Mouse (Mus musculus): Measurements from ENCODE around the gene Trpc3. TPM values are rescaled to one million over a fixed set of nuclear protein-coding genes. Genes with fewer than 3 reads are reported as not detected.

Gene Trpc3
- total RNA-seq (2014; rRNA removed) (21.5 and 29.9 TPM in 2 replicates), polyA plus RNA-seq (2015; fragmentation: Nextera tagmentation; extraction: Ambion mirVana) (9.0 and 9.9 TPM in 2 replicates)

DNA sequence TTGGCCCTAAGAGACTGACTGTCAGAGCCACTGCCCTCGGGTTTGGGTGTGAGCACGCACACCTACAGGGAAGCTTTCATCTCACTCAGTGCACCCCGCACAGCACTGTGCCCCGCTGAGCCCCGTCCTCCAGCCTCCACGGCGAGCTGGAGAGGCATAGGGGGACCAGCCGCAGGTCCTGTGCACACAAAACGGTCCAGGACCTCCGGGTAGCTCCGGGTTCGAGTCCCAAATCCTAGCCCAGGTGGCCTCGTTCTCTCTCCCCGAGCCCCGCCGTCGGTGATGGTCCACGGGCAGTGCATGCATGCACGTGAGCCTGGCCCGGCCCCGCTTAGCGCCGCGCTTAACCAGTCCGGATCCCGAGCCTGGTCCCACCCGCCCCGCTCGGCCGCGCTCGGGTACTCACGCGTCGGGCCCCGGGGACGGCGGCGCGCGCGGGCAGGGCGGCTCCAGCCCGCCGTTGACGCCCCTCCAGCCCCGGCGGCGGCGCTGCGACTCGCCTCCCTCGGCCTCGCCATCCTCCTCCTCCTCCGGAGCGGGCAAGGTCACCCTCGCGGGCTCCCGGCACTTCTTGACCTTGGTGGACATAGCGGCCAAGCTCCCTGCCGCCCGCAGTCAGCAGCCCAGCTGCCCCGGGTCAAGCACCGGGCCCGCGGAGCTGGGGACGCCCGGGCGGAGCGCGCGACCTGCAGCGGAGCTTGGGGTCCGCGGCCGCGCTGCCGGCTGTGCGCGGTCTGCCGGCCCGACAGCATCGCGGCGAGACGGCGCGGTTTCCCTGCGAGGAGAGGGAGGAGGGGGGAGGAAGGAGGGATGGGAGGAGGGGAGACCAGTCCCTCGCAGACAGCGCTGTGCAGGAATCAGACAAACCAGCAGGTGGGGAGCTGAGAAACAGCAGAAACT lies at the start of gene Trpc3:
Gene Trpc3, minus strand, starts transcription at position 776 of the 900 bp plus-strand sequence.
- Histone ChIP-seq H3K4me3 (ENCODE audit: low read depth, low read length) (peak within 1 kb of the TSS; percentile 81), H3K27ac (ENCODE audit: low read depth, low read length) (peak within 1 kb of the TSS; percentile 63), H3K36me3 (ENCODE audit: insufficient read depth, low read length) (no peaks in the 10 kb centered on the region), H3K9ac (replicated peaks; ENCODE audit: low read length, poor library complexity, severe bottlenecking) (peak within 1 kb of the TSS; percentile 85), H3K9me3 (ENCODE audit: low read length) (no peaks in the 10 kb centered on the region), H3K4me2 (ENCODE audit: low read depth, low read length, poor library complexity, severe bottlenecking) (peak within 1 kb of the TSS; percentile 67), H3K27me3 (ENCODE audit: insufficient read depth, low read length) (no peaks in the 10 kb centered on the region), H3K4me1 (ENCODE audit: insufficient read depth, low read length) (no peaks in the 10 kb centered on the region)
- WGBS, result under 1% methylated on average over 83 of the region's 91 CpGs
- TF ChIP-seq CTCF (IDR thresholded peaks at IDR 0.05), result peak; percentile 66
- peak; percentile 79 for DNase-seq (ENCODE audit: low spot score)
- peak; percentile 94 for ATAC-seq (ENCODE audit: low FRiP score)

DNA sequence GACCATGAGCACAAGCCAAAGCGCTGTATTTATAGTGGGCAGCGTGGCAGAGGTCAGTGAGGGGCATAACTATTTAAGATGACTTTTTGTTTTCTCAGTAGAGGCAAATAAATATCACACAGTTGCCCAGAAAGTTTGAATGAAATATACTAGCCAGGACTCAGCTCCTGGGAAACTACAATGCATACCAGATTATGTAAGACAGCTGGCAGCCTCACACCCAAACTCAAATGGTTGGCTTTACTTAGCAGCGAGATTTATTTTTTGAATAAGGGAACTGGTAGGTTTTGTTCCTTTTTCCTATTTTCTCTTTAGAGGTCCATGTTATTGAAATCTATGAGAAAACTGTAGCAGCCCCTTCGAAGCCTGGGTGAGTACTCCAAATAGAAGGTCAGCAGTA lies 48.1 kb upstream of the Trpc3 start:
- DNase-seq (ENCODE audit: low spot score) (no peak), ATAC-seq (ENCODE audit: low FRiP score) (no peak)
- no peak overlapping the region for H3K9ac ChIP-seq (replicated peaks; ENCODE audit: low read length, poor library complexity, severe bottlenecking)
- no peak overlapping the region for H3K4me3 ChIP-seq (ENCODE audit: low read depth, low read length)
- no peak overlapping the region for H3K4me2 ChIP-seq (ENCODE audit: low read depth, low read length, poor library complexity, severe bottlenecking)
- H3K36me3 ChIP-seq (ENCODE audit: insufficient read depth, low read length), result no peaks in the 10 kb centered on the region
- no peaks in the 10 kb centered on the region for H3K27me3 ChIP-seq (ENCODE audit: insufficient read depth, low read length)
- 79% methylated on average over 4 of the region's 4 CpGs for WGBS
- no peak for TF ChIP-seq CTCF (IDR thresholded peaks at IDR 0.05)
- H3K9me3 ChIP-seq (ENCODE audit: low read length), result no peaks in the 10 kb centered on the region
- H3K4me1 ChIP-seq (ENCODE audit: insufficient read depth, low read length), result no peaks in the 10 kb centered on the region
- no peak overlapping the region for H3K27ac ChIP-seq (ENCODE audit: low read depth, low read length)

DNA sequence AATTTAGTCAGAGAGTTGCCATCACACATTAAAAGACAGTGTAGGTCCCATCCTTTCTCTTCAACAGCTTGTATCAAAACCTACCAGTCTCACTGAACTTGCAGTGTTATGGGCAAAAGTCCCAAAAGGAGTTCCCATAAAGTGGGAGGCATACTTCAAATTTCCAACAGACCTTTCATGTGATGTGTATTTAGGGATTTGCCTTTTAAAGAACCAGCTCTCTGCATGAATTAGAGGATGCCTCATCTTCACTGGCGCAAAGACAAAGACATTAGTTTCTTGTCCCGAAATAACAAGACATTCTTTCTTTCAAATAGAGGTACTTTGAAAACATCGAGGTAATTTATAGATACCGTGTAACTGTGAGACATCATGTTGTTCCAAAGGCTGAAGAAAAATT lies 43.1 kb upstream of the Trpc3 start:
- DNase-seq (ENCODE audit: low spot score) (no peak), ATAC-seq (ENCODE audit: low FRiP score) (no peak)
- Histone ChIP-seq H3K9ac (replicated peaks; ENCODE audit: low read length, poor library complexity, severe bottlenecking) (no peak overlapping the region), H3K4me2 (ENCODE audit: low read depth, low read length, poor library complexity, severe bottlenecking) (no peak overlapping the region), H3K9me3 (ENCODE audit: low read length) (no peaks in the 10 kb centered on the region), H3K36me3 (ENCODE audit: insufficient read depth, low read length) (no peaks in the 10 kb centered on the region), H3K4me1 (ENCODE audit: insufficient read depth, low read length) (no peaks in the 10 kb centered on the region), H3K4me3 (ENCODE audit: low read depth, low read length) (no peak overlapping the region), H3K27me3 (ENCODE audit: insufficient read depth, low read length) (no peaks in the 10 kb centered on the region), H3K27ac (ENCODE audit: low read depth, low read length) (no peak overlapping the region)
- TF ChIP-seq CTCF (IDR thresholded peaks at IDR 0.05), result no peak
- 92% methylated on average over 4 of the region's 4 CpGs for WGBS

DNA sequence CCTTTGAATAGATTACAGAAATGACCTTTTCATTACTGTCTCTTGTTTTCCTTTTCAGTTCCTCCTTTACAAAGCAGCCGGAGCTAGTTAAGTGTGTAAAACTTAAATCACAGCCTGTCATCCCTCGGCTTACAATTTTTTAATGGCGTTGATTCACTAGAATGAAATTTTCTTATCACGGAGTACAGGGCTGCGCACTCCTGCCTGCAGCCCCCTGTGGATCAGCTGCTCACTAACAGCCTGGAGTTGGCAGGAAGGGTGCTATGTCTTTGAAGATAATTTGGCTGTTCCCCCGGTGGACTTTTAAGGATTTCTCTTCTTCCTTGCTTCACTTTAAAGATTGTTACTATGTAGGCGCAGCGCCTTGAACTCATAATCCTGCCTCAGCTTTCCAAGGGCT lies 36.6 kb upstream of the Trpc3 start:
- Histone ChIP-seq H3K36me3 (ENCODE audit: insufficient read depth, low read length) (no peaks in the 10 kb centered on the region), H3K4me1 (ENCODE audit: insufficient read depth, low read length) (no peaks in the 10 kb centered on the region), H3K9me3 (ENCODE audit: low read length) (no peaks in the 10 kb centered on the region), H3K4me2 (ENCODE audit: low read depth, low read length, poor library complexity, severe bottlenecking) (no peak overlapping the region), H3K27ac (ENCODE audit: low read depth, low read length) (no peak overlapping the region), H3K9ac (replicated peaks; ENCODE audit: low read length, poor library complexity, severe bottlenecking) (no peak overlapping the region), H3K4me3 (ENCODE audit: low read depth, low read length) (no peak overlapping the region), H3K27me3 (ENCODE audit: insufficient read depth, low read length) (no peaks in the 10 kb centered on the region)
- TF ChIP-seq CTCF (IDR thresholded peaks at IDR 0.05), result no peak
- ATAC-seq (ENCODE audit: low FRiP score), result no peak
- WGBS, result 51% methylated on average over 8 of the region's 8 CpGs
- DNase-seq (ENCODE audit: low spot score), result no peak

DNA sequence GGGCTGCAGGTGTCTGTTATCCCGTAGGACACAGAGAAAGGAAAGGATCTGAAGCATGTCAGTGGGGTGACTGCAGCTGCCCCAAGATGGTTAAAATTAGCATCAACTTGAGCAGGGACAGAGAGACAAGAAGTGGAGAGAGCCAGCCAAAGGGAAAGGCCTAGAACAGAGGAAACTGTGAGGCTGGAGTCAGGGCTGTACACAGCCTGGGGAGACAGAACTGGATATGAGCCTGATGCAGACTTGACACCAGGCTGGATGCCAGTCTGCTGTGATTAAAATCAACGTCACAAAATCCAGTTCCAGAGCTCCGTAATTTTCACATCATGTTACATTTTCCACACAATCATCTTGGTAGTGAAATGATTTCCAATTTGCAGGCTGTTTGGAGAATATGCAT lies 31.9 kb upstream of the Trpc3 start:
- DNase-seq (ENCODE audit: low spot score) (no peak), ATAC-seq (ENCODE audit: low FRiP score) (no peak)
- Histone ChIP-seq H3K36me3 (ENCODE audit: insufficient read depth, low read length) (no peaks in the 10 kb centered on the region), H3K4me2 (ENCODE audit: low read depth, low read length, poor library complexity, severe bottlenecking) (no peak overlapping the region), H3K4me1 (ENCODE audit: insufficient read depth, low read length) (no peaks in the 10 kb centered on the region), H3K27ac (ENCODE audit: low read depth, low read length) (no peak overlapping the region), H3K9me3 (ENCODE audit: low read length) (no peaks in the 10 kb centered on the region), H3K27me3 (ENCODE audit: insufficient read depth, low read length) (no peaks in the 10 kb centered on the region), H3K9ac (replicated peaks; ENCODE audit: low read length, poor library complexity, severe bottlenecking) (no peak overlapping the region), H3K4me3 (ENCODE audit: low read depth, low read length) (no peak overlapping the region)
- TF ChIP-seq CTCF (IDR thresholded peaks at IDR 0.05), result no peak
- 60% methylated on average over 3 of the region's 3 CpGs for WGBS

DNA sequence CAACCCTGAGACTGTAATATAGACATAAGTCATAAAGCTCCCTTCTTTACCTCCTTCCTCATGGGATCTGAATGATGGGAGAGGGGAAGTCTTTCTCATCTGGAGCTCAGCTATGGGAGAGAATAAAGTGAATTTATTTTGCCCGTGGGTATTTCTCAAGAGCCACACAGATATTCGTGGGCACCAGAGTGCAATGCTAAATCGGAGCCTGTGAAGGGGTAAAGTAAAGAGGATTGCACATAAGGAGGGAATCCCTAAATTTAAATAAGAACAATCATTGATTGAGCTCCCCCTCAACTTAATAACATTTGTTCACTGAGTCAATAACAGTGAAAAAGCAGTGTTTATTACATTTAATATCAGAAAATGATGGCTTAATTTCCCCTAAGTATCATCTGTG lies 19.6 kb upstream of the Trpc3 start:
- no peak for TF ChIP-seq CTCF (IDR thresholded peaks at IDR 0.05)
- Histone ChIP-seq H3K27ac (ENCODE audit: low read depth, low read length) (no peak overlapping the region), H3K4me1 (ENCODE audit: insufficient read depth, low read length) (no peaks in the 10 kb centered on the region), H3K36me3 (ENCODE audit: insufficient read depth, low read length) (no peaks in the 10 kb centered on the region), H3K9me3 (ENCODE audit: low read length) (no peaks in the 10 kb centered on the region), H3K4me3 (ENCODE audit: low read depth, low read length) (no peak overlapping the region), H3K4me2 (ENCODE audit: low read depth, low read length, poor library complexity, severe bottlenecking) (no peak overlapping the region), H3K27me3 (ENCODE audit: insufficient read depth, low read length) (no peaks in the 10 kb centered on the region), H3K9ac (replicated peaks; ENCODE audit: low read length, poor library complexity, severe bottlenecking) (no peak overlapping the region)
- 70% methylated on average over 3 of the region's 3 CpGs for WGBS
- ATAC-seq (ENCODE audit: low FRiP score) (no peak), DNase-seq (ENCODE audit: low spot score) (no peak)

All from midbrain, postnatal 0 days (tissue).